Mouse (Mus musculus) hindbrain, embryonic 16.5 days (tissue): ENCODE measurements around the gene Etnk1. TPM values are rescaled to one million over a fixed set of nuclear protein-coding genes. Genes with fewer than 3 reads are reported as not detected.

Source experiments
- ATAC-seq: fragments of 200-750 bp; cut with Nextera tagmentation; 2 replicates; pipeline ENCODE4 v1.8.0; 2017; ENCODE audit warnings: moderate TSS enrichment, moderate library complexity
- H3K27ac ChIP-seq: fragments of 300-500 bp; sonication (generic); 2 replicates; pipeline ENCODE4 v1.5.1; 2014; ENCODE audit warnings: low read depth, mild to moderate bottlenecking, control low read depth, low read length, moderate library complexity
- H3K27me3 ChIP-seq: fragments of 300-500 bp; sonication (generic); replicated peaks from 2 replicates; pipeline ENCODE4 v1.6.1; 2014; ENCODE audit warnings: low read length; ENCODE audit not compliant: control insufficient read depth, insufficient read depth
- H3K36me3 ChIP-seq: fragments of 300-500 bp; sonication (generic); 2 replicates; pipeline ENCODE4 v1.6.1; 2014; ENCODE audit warnings: mild to moderate bottlenecking, low read length, moderate library complexity, mixed read lengths; ENCODE audit not compliant: control insufficient read depth, insufficient read depth
- H3K4me1 ChIP-seq: fragments of 300-500 bp; sonication (generic); 2 replicates; pipeline ENCODE4 v1.6.1; 2014; ENCODE audit warnings: low read depth, low read length; ENCODE audit not compliant: control insufficient read depth, insufficient read depth
- H3K4me2 ChIP-seq: fragments of 300-500 bp; sonication (generic); 2 replicates; pipeline ENCODE4 v1.6.1; 2014; ENCODE audit warnings: mild to moderate bottlenecking, low read length, control low read depth, moderate library complexity
- H3K4me3 ChIP-seq: fragments of 300-500 bp; sonication (generic); 2 replicates; pipeline ENCODE4 v1.5.1; 2014; ENCODE audit warnings: mild to moderate bottlenecking, low read length, control low read depth, moderate library complexity
- H3K9ac ChIP-seq: fragments of 300-500 bp; sonication (generic); 2 replicates; pipeline ENCODE4 v1.6.1; 2014; ENCODE audit warnings: low read depth, mild to moderate bottlenecking, control low read depth, low read length, moderate library complexity
- H3K9me3 ChIP-seq: fragments of 300-500 bp; sonication (generic); 2 replicates; pipeline ENCODE4 v1.6.1; 2014; ENCODE audit warnings: mild to moderate bottlenecking, low read length, moderate library complexity; ENCODE audit not compliant: control insufficient read depth
- WGBS: fragments of 180-500 bp; shearing (Covaris S2); extraction: QIAGEN DNeasy Blood & Tissue Kit; methylation state at CpG from one replicate; pipeline ENCODE4 v1.1.7; 2014; 5-methylcytosine and 5-hydroxymethylcytosine counted together
- polyA plus RNA-seq: library from polyadenylated mRNA; unstranded; fragments of >200 nt; fragmentation: Nextera tagmentation; extraction: Ambion mirVana; gene quantifications from 2 replicates; pipeline ENCODE4 v1.2.1, GENCODE M21; 2015

Gene Etnk1
- polyA plus RNA-seq, 1 experiment from 2014 or later: 40.5 TPM

DNA sequence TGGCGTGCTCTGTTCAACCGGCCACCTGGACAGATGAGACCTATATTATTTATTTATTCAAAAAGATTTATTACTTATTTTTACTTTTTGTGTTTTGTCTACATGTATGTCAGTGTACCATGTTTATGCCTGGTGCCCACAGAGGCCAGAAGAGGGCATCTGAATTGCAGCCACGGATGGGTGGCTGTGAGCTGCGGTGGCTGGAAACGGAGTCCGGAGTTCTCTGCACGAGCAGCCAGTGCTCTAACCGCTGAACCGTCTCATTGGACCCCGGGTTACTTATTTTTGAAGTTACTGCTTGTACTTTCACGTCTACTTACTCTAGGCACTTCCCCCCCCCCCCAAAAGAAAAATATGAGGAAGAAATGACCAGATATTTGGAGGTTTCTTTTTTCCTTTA, 65.7 kb downstream of the Etnk1 start:
- no peaks in the 10 kb centered on the region for H3K9me3 ChIP-seq
- H3K36me3 ChIP-seq: no peaks in the 10 kb centered on the region
- no peak overlapping the region for H3K4me2 ChIP-seq
- H3K4me1 ChIP-seq: no peaks in the 10 kb centered on the region
- ATAC-seq: no peak
- no peaks in the 10 kb centered on the region for H3K27me3 ChIP-seq
- H3K4me3 ChIP-seq: no peak overlapping the region
- H3K27ac ChIP-seq: no peak overlapping the region
- WGBS: 87% methylated on average over 11 of the region's 11 CpGs
- H3K9ac ChIP-seq: no peak overlapping the region

DNA sequence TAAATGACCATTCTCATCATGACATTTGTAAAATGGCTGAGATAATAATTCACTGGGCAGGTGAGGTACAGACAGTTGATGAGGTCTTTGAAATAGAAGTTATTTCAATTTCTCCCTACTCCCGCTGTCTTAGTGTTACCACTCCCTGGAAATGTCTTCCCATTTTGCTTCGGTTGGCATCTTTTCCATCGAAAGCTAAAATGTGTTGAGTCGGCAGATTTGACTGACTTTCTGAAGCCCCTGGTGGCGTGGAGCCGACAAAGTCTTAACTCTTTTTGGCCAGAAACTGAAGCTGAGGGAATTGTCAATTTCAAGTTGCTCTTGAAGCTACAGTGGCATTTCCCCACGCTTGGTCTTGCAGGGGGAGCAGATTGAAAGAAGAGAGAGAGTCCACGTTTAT, 67.8 kb downstream of the Etnk1 start:
- Histone ChIP-seq H3K27ac (no peak overlapping the region), H3K4me2 (no peak overlapping the region), H3K27me3 (no peaks in the 10 kb centered on the region), H3K36me3 (no peaks in the 10 kb centered on the region), H3K4me3 (no peak overlapping the region), H3K9ac (no peak overlapping the region), H3K4me1 (no peaks in the 10 kb centered on the region), H3K9me3 (no peaks in the 10 kb centered on the region)
- 67% methylated on average over 8 of the region's 8 CpGs for WGBS
- ATAC-seq: no peak

DNA sequence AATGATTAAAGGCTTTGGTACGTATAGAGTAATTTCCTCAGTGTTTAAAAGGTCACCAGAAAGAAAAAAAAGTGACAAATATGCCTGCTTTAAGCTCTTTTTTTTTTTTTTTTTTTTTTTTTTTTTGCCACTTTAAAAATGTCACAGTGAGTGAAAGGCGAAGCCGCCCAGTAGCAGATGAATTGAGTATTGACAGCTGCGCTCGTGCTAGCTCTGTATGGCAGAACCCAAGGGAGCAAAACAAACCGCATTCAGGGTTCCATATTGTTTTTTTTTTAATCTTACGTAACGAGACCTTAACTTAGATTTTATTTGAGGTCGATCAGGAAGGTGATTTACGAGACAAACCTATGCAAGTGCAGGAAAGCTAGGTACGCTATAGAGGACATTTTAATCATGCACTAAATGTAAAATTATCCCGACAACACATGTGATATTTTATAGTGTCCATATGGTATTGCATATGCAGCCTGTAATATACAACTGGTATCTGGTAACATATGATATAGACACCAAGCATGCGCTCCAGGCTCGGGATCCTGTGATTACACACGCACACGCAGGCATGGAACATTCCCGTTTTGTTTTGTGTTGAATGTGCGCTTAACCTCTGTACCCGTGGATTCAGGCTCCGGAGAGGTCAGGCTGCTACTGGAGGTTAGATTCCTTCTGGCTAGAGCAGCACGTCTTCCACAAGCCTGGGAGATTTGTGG, 72.5 kb downstream of the Etnk1 start:
- 70% methylated on average over 21 of the region's 21 CpGs for WGBS
- ATAC-seq: no peak
- H3K9ac ChIP-seq: no peak overlapping the region

DNA sequence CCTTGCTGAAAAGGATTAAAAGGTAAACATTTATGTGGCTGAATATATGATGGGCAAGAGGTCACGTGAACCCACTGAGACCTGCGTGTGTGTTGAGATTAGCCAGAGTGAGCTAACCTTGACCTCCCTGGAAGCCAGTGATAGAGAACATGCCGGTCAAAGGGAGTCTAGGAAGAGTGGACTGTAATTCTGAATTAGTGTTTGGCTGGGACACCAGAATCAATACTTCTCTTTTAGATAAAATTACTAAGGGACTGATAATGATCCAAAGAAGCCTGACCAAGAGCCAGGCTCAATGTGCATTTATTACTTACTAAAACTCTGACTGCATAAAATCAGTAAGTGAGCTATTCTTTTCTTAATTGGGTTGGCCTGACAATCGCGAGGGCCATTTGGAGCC, 76.2 kb downstream of the Etnk1 start:
- Histone ChIP-seq H3K9ac (no peak overlapping the region), H3K4me3 (no peak overlapping the region), H3K4me1 (no peaks in the 10 kb centered on the region), H3K27ac (no peak overlapping the region), H3K9me3 (no peaks in the 10 kb centered on the region), H3K4me2 (no peak overlapping the region), H3K36me3 (no peaks in the 10 kb centered on the region), H3K27me3 (no peaks in the 10 kb centered on the region)
- ATAC-seq: no peak
- WGBS: 92% methylated on average over 5 of the region's 5 CpGs

More for the DNA sequence above, 72.5 kb downstream of the Etnk1 start:
- Histone ChIP-seq H3K4me2 (no peak overlapping the region), H3K9me3 (no peaks in the 10 kb centered on the region), H3K27me3 (no peaks in the 10 kb centered on the region), H3K27ac (no peak overlapping the region), H3K4me3 (no peak overlapping the region), H3K4me1 (no peaks in the 10 kb centered on the region), H3K36me3 (no peaks in the 10 kb centered on the region)

DNA sequence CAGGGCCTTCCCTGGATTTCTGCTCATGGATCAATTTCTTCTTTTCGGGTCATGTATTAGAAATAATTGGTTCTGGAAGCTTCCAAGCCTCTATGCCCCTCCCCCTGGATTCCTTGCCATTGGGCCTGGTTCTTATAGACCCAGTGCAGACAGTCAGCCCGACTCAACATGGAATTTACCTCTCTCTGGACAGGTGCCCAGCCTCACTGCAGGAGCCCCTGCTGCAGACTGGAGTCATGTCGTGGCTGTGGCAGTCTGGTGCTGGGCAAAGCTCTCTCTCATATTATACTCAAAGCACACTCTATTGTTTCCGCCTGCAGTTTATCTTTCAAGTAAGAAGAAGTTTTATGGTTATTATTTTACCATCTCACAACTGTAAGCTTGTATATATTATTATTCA, 90.9 kb downstream of the Etnk1 start:
- 61% methylated on average over 4 of the region's 4 CpGs for WGBS

DNA sequence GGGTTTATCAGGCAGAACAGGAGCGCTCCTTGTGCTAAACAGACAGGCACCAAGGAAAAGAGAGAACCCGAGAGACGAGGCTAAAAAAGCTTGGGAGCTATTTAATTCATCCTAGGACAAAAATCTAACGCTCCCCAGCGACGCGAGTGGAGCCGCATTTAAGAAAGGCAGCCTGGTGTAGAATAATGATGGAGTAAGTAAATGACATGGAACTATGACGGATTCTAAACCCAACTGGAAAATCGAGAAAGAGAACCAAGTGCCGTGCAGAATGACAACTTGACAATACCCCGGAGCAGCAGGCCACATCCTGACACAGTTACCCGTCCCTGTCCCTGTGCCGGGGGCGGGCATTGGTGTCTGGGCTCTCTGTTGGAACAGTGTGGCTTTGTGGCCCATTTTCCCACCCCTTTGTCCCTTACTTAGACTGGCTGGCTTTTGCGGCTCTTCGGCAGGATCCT, 92.2 kb downstream of the Etnk1 start:
- peaks cover 25% of the 10 kb centered on the region for H3K4me1 ChIP-seq
- H3K36me3 ChIP-seq: no peaks in the 10 kb centered on the region
- no peaks in the 10 kb centered on the region for H3K9me3 ChIP-seq
- H3K27me3 ChIP-seq: no peaks in the 10 kb centered on the region
- WGBS: 23% methylated on average over 17 of the region's 17 CpGs
- H3K27ac ChIP-seq: peak overlapping the region; percentile 62
- peak overlapping the region; percentile 20 for H3K4me3 ChIP-seq
- H3K9ac ChIP-seq: 0 out of 2 replicates have a peak overlapping the region, but pooled peaks have one; percentile 9
- peak overlapping the region; percentile 54 for H3K4me2 ChIP-seq
- peak; percentile 78 for ATAC-seq

More for the DNA sequence above, 90.9 kb downstream of the Etnk1 start:
- no peak overlapping the region for H3K27ac ChIP-seq
- H3K4me2 ChIP-seq: no peak overlapping the region
- peaks cover 25% of the 10 kb centered on the region for H3K4me1 ChIP-seq
- no peaks in the 10 kb centered on the region for H3K27me3 ChIP-seq
- H3K9ac ChIP-seq: no peak overlapping the region
- H3K36me3 ChIP-seq: no peaks in the 10 kb centered on the region
- H3K4me3 ChIP-seq: no peak overlapping the region
- no peaks in the 10 kb centered on the region for H3K9me3 ChIP-seq
- ATAC-seq: no peak

DNA sequence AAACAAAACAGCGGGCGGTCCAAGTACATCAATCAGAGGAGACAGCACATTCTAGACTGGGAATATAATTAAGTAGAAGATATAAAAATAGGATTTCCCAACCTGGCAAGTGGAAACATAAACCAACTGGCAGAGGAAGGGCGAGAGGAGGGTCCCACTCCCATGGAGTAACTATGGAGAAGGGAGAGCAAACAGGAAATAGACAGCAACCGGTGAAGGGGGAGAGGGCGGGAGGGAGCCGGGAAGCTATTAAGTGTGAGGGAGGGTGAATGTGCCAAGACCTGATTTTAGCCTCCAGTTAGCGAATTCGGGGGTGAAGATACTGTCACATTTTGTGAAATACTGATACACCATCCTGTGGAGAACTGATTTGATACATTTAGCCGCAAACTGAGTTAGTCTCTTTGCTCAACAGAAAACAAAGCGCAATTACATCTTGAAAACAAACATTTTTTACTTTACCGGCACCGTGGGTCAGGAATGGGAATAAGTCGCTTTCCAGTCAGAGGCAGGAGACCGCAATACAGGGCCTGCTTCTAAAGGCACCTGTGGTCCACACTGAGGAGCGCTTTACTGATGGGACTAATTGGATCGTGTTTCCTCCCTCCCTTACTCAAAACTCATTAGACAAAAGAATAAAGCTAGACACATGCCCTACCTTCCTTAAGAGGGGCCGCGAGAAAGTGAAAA, 93.0 kb downstream of the Etnk1 start:
- Histone ChIP-seq H3K27me3 (no peaks in the 10 kb centered on the region), H3K4me1 (peaks cover 25% of the 10 kb centered on the region), H3K27ac (peak overlapping the region; percentile 21), H3K4me2 (peak overlapping the region; percentile 54), H3K9me3 (no peaks in the 10 kb centered on the region), H3K9ac (peak overlapping the region; percentile 42; the same call in 1 of the 2 replicates), H3K4me3 (peak overlapping the region; percentile 20), H3K36me3 (no peaks in the 10 kb centered on the region)
- 26% methylated on average over 18 of the region's 18 CpGs for WGBS
- ATAC-seq: peak; percentile 44; the same call in 1 of the 2 replicates

DNA sequence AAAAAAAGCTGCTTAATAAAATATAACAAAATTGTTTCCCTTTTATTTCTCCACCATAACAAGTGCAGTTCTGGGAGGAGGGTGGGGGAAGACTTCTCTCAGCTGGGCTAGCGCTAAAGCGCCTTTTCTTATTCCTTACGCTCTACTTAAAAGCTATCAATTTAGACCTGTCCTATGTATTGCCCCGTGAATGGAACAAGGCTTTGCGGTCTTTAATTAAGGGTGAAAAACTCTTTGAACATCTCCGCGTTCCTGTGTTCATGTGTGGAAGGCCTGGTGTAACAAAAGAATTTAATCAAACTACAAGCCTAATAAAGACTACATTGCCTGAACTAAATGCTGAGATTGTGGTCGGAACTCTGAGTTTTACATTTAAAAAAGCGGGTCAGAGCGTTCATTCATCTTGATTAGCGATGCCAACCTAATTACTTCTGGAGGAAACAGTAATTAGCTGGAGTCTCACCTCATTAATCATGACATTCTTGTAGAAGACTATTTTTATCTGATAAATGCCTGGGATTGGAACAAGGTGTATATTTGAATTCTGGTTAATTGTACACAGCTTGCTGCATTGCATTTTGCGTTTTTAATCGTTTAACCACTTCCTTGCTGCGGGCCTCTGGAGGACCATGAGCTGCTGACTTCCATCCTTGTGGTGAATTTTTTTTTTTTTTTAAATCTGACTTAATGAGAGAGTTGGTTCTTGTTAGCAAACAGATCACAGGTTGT, 93.7 kb downstream of the Etnk1 start:
- Histone ChIP-seq H3K36me3 (no peaks in the 10 kb centered on the region), H3K27me3 (no peaks in the 10 kb centered on the region), H3K9ac (no peak overlapping the region), H3K4me3 (peak overlapping the region; percentile 20; the same call in 1 of the 2 replicates), H3K4me2 (peak overlapping the region; percentile 54), H3K9me3 (no peaks in the 10 kb centered on the region), H3K4me1 (peaks cover 25% of the 10 kb centered on the region), H3K27ac (peak overlapping the region; percentile 26)
- 27% methylated on average over 14 of the region's 14 CpGs for WGBS
- ATAC-seq: peak; percentile 19; the same call in 1 of the 2 replicates

DNA sequence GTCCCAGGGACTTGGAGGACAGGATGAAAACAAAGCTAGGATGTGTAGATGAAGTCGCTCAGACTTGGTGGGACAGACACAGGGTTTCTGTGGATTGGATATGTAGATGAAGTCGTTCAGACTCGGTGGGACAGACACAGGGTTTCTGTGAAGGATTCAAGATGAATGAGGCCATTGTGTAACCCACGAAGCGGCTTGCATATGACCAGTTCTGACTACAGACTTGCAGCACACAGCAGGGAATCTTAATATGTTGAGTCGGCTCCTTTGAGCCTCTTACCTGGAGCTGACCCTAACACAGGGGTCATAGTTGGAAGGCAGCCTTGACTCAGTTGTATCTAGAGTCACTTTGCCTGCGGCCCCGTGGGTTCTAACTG, 94.3 kb downstream of the Etnk1 start:
- H3K27me3 ChIP-seq: no peaks in the 10 kb centered on the region
- peak overlapping the region; percentile 15; the same call in 1 of the 2 replicates for H3K4me2 ChIP-seq
- H3K4me3 ChIP-seq: no peak overlapping the region
- no peaks in the 10 kb centered on the region for H3K9me3 ChIP-seq
- 30% methylated on average over 8 of the region's 8 CpGs for WGBS
- no peaks in the 10 kb centered on the region for H3K36me3 ChIP-seq
- no peak overlapping the region for H3K9ac ChIP-seq
- peak overlapping the region; percentile 17; the same call in 1 of the 2 replicates for H3K27ac ChIP-seq
- 0 out of 2 replicates have a peak, but pooled peaks have one; percentile 25 for ATAC-seq
- peaks cover 25% of the 10 kb centered on the region for H3K4me1 ChIP-seq
